Mouse (Mus musculus): ENCODE results near the gene Smap2. TPM values are rescaled to one million over a fixed set of nuclear protein-coding genes. Genes with fewer than 3 reads are reported as not detected.
"Not testable (repeated sequence)": the region's sequence is repeated elsewhere in the genome, so short reads cannot be mapped to it uniquely, and the experiment has no call there.

Smap2 gene
- polyA plus RNA-seq (2015; fragmentation: Nextera tagmentation; extraction: Ambion mirVana): 12.1 and 14.1 TPM in 2 replicates

DNA sequence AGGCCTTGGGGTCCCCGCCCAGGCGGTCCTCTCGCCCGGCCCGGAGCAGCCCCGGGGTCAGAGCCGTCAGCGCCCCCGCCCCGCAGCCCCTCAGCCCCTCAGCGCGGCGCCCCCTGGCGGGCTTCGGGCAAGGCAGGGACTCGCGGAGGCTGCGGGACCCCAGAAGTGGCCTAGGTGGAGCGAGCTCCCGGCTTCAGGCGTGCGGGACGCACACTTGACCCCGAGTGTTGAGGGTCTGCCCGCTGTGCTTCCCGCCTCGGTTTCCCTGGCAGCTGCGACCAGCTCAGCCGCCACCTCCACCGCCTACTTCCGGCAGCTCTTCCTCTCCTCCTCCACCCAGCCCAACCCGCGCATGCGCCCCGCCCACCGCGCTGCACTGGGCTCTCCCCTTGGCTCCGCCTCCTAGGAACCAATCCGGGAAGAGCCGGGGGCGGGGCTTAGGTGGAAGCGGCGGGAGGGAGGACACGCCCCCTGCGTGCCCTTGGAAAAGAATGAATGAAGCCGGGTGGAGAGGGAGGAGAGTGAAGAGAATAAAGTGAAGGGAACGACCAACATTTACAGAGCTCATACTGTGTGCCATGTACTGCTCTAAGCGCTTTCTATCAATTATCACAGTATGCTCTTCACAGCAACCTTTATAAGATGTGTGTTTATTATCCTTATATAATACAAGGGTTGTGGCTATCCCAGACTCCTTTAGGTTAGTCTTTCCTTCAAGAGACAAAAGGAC, at the start of gene Smap2:
TSS of gene Smap2 (minus strand) at position 320 of the 730 bp plus-strand sequence.
- Histone ChIP-seq H3K27me3 (ENCODE audit: insufficient read depth, low read length) (no peaks in the 10 kb centered on the region), H3K4me1 (replicated peaks; ENCODE audit: insufficient read depth, low read length) (0 out of 2 replicates have a peak, but pooled peaks cover 15% of the 10 kb centered on the region), H3K9ac (ENCODE audit: low read depth, low read length) (peak within 1 kb of the TSS; percentile 80), H3K9me3 (replicated peaks; ENCODE audit: low read length) (no peaks in the 10 kb centered on the region), H3K27ac (peak within 1 kb of the TSS; percentile 72), H3K4me2 (ENCODE audit: low read length) (peak within 1 kb of the TSS; percentile 81), H3K4me3 (replicated peaks; ENCODE audit: low read depth, low read length) (peak within 1 kb of the TSS; percentile 85), H3K36me3 (ENCODE audit: insufficient read depth, low read length) (no peaks in the 10 kb centered on the region)
- ATAC-seq (replicated peaks; ENCODE audit: low FRiP score, low read depth) (peak; percentile 97), DNase-seq (ENCODE audit: low spot score) (peak; percentile 100)
- peak; percentile 65 for TF ChIP-seq CTCF (IDR thresholded peaks at IDR 0.05; ENCODE audit: low read depth)
- WGBS: under 1% methylated on average over 35 of the region's 48 CpGs

DNA sequence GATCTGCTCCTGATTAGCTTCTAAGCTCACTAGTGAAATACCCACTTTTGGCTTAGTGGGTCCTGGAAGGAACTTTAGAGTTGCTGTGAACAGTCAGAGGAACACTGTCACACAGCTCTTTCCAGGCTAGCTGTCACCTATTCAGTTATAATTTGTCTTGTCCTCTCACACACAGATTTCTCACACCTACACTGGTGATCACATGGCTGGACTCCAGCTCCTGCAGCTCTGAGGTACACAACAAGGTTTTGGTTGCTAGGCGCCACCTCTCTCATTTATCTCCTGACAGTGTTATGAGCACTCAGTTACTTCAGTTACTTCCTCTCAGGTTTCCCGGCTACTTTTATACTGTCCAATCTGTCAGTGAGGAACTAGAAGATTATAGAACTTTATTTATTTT, 48.3 kb upstream of the Smap2 start:
- Histone ChIP-seq H3K27me3 (ENCODE audit: insufficient read depth, low read length) (no peaks in the 10 kb centered on the region), H3K9me3 (replicated peaks; ENCODE audit: low read length) (no peaks in the 10 kb centered on the region), H3K27ac (no peak overlapping the region), H3K9ac (ENCODE audit: low read depth, low read length) (no peak overlapping the region), H3K36me3 (ENCODE audit: insufficient read depth, low read length) (peaks cover 25% of the 10 kb centered on the region), H3K4me1 (replicated peaks; ENCODE audit: insufficient read depth, low read length) (no peaks in the 10 kb centered on the region), H3K4me3 (replicated peaks; ENCODE audit: low read depth, low read length) (no peak overlapping the region), H3K4me2 (ENCODE audit: low read length) (no peak overlapping the region)
- DNase-seq (ENCODE audit: low spot score) (no peak), ATAC-seq (replicated peaks; ENCODE audit: low FRiP score, low read depth) (no peak)
- WGBS: 58% methylated on average over 2 of the region's 2 CpGs
- TF ChIP-seq CTCF (IDR thresholded peaks at IDR 0.05; ENCODE audit: low read depth): no peak

DNA sequence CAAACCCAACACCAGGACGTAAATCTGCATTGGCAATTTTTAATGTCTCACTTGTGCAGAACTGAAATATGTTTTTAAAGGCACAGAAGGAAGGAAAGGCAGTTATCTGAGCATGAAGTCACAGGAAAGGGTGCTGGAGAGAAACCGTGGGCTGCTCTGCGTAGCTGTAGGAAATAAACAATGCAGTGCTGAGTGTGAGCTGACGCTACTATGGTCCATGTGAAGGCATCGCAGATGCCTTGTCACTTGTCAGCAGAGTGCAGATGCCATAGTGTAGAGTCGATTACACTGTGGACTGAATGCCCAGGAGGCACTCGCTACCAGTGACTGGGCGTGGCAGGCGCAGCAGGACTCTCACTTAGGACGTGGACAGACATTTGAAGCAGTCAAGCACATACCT, 42.2 kb upstream of the Smap2 start:
- H3K4me2 ChIP-seq (ENCODE audit: low read length); H3K9ac ChIP-seq (ENCODE audit: low read depth, low read length); H3K27ac ChIP-seq; H3K9me3 ChIP-seq (replicated peaks; ENCODE audit: low read length); H3K4me1 ChIP-seq (replicated peaks; ENCODE audit: insufficient read depth, low read length); DNase-seq (ENCODE audit: low spot score); ATAC-seq (replicated peaks; ENCODE audit: low FRiP score, low read depth); H3K27me3 ChIP-seq (ENCODE audit: insufficient read depth, low read length); H3K4me3 ChIP-seq (replicated peaks; ENCODE audit: low read depth, low read length): not testable (repeated sequence)
- WGBS: 85% methylated on average over 10 of the region's 10 CpGs
- peaks cover 10% of the 10 kb centered on the region; the same call in 1 of the 2 replicates for H3K36me3 ChIP-seq (ENCODE audit: insufficient read depth, low read length)

DNA sequence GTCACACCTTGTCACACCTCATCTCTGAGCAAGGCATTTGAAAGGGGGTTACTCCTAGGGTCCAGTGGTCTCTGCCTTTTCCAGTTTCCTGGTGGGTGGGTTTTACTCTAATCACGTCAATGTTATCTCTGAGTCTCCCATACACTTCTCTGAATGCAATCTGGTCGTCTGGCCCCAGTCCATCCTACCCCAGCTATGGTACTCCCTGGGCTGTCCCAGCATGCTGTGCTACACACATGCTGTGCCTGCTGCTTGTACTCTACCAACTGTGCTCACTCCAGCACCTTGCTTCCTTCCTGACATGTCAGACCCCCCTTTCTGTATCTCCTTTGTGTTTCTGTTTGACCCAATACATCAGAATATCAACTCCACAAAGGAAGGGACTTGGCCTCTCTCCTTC, 40.0 kb upstream of the Smap2 start:
- ATAC-seq (replicated peaks; ENCODE audit: low FRiP score, low read depth): no peak
- Histone ChIP-seq H3K9ac (ENCODE audit: low read depth, low read length) (no peak overlapping the region), H3K36me3 (ENCODE audit: insufficient read depth, low read length) (peaks cover 6% of the 10 kb centered on the region; the same call in 1 of the 2 replicates), H3K4me1 (replicated peaks; ENCODE audit: insufficient read depth, low read length) (no peaks in the 10 kb centered on the region), H3K9me3 (replicated peaks; ENCODE audit: low read length) (no peaks in the 10 kb centered on the region), H3K4me2 (ENCODE audit: low read length) (no peak overlapping the region), H3K4me3 (replicated peaks; ENCODE audit: low read depth, low read length) (no peak overlapping the region), H3K27ac (no peak overlapping the region), H3K27me3 (ENCODE audit: insufficient read depth, low read length) (no peaks in the 10 kb centered on the region)
- DNase-seq (ENCODE audit: low spot score): no peak
- no peak for TF ChIP-seq CTCF (IDR thresholded peaks at IDR 0.05; ENCODE audit: low read depth)
- WGBS: 65% methylated on average over 2 of the region's 2 CpGs

DNA sequence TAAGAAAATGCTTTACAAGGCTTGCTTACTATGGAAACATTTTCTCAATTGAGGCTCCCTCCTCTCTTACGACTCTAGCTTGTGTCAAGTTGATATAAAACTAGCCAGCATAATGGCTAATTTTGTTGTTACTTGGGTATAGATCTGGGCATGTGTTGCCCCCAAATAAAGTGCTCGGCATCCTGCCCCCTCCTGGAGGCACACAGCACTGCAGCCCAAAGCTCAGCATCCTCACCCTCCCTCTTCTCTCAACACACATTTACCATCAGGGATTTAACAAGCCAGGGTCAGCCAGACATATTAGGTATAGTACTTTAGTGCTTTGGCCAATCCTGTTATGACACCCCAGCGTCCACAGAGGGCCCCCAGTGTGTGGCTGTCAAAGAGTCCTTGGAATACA, 39.3 kb upstream of the Smap2 start:
- Histone ChIP-seq H3K9me3 (replicated peaks; ENCODE audit: low read length) (no peaks in the 10 kb centered on the region), H3K4me3 (replicated peaks; ENCODE audit: low read depth, low read length) (no peak overlapping the region), H3K36me3 (ENCODE audit: insufficient read depth, low read length) (peaks cover 4% of the 10 kb centered on the region; the same call in 1 of the 2 replicates), H3K27ac (no peak overlapping the region), H3K27me3 (ENCODE audit: insufficient read depth, low read length) (no peaks in the 10 kb centered on the region), H3K4me1 (replicated peaks; ENCODE audit: insufficient read depth, low read length) (no peaks in the 10 kb centered on the region), H3K9ac (ENCODE audit: low read depth, low read length) (no peak overlapping the region), H3K4me2 (ENCODE audit: low read length) (no peak overlapping the region)
- 44% methylated on average over 3 of the region's 3 CpGs for whole genome bisulfite sequencing
- DNase-seq (ENCODE audit: low spot score) (no peak), ATAC-seq (replicated peaks; ENCODE audit: low FRiP score, low read depth) (no peak)
- TF ChIP-seq CTCF (IDR thresholded peaks at IDR 0.05; ENCODE audit: low read depth): peak; percentile 60

DNA sequence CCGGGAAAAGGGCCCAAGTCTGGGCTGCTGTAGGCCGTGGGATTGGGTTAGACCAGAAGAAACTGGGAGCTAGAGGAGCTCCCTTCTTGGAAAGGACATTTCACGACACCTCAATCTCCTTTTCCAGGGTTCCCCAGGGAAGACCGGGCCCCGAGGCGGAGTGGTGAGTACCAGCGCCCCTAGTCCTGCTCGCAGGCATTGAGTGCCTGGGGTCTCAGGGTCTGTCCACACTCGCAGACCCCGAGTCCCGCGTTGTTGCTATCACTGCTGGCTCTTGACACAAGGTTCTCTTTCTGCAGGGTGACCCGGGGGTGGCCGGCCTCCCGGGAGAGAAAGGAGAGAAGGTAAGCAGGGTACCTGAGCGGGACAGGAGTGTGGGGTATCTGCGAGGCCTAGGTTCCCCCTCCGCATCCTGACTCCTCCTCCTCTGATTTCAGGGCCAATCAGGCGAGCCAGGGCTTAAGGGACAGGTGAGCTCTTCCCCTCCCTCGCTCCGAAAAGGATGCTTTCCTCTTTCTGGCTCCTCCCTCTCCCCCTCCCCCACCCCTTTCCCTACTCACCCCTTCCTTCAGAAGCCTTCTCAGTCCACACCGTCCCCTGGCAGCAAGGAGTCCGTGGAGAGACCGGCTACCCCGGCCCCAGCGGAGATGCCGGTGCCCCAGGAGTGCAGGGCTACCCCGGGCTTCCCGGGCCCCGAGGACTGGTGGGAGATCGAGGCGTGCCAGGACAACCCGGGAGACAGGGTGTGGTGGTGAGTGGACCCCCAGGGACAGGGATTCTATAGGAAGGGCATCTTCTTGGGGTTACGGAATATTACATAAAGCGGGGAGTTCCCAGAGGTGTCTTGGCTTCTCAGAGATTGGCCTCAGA, 35.6 kb upstream of the Smap2 start:
- no peaks in the 10 kb centered on the region for H3K36me3 ChIP-seq (ENCODE audit: insufficient read depth, low read length)
- no peak for TF ChIP-seq CTCF (IDR thresholded peaks at IDR 0.05; ENCODE audit: low read depth)
- no peaks in the 10 kb centered on the region for H3K27me3 ChIP-seq (ENCODE audit: insufficient read depth, low read length)
- ATAC-seq (replicated peaks; ENCODE audit: low FRiP score, low read depth): no peak
- no peak for DNase-seq (ENCODE audit: low spot score)
- 12% methylated on average over 35 of the region's 35 CpGs for WGBS
- H3K27ac ChIP-seq: no peak overlapping the region
- no peaks in the 10 kb centered on the region for H3K9me3 ChIP-seq (replicated peaks; ENCODE audit: low read length)
- H3K4me2 ChIP-seq (ENCODE audit: low read length): peak overlapping the region; percentile 28
- H3K9ac ChIP-seq (ENCODE audit: low read depth, low read length): no peak overlapping the region
- peak overlapping the region; percentile 0; the same call in 1 of the 2 replicates for H3K4me3 ChIP-seq (replicated peaks; ENCODE audit: low read depth, low read length)
- no peaks in the 10 kb centered on the region for H3K4me1 ChIP-seq (replicated peaks; ENCODE audit: insufficient read depth, low read length)
